Mouse (Mus musculus): Measurements from ENCODE around the gene Tomm40l.
A peak's percentile ranks its signal among the peaks of the same experiment; 100 is the strongest.
"Not testable (repeated sequence)": the region's sequence is repeated elsewhere in the genome, so short reads cannot be mapped to it uniquely, and the experiment has no call there.

The Tomm40l gene

DNA sequence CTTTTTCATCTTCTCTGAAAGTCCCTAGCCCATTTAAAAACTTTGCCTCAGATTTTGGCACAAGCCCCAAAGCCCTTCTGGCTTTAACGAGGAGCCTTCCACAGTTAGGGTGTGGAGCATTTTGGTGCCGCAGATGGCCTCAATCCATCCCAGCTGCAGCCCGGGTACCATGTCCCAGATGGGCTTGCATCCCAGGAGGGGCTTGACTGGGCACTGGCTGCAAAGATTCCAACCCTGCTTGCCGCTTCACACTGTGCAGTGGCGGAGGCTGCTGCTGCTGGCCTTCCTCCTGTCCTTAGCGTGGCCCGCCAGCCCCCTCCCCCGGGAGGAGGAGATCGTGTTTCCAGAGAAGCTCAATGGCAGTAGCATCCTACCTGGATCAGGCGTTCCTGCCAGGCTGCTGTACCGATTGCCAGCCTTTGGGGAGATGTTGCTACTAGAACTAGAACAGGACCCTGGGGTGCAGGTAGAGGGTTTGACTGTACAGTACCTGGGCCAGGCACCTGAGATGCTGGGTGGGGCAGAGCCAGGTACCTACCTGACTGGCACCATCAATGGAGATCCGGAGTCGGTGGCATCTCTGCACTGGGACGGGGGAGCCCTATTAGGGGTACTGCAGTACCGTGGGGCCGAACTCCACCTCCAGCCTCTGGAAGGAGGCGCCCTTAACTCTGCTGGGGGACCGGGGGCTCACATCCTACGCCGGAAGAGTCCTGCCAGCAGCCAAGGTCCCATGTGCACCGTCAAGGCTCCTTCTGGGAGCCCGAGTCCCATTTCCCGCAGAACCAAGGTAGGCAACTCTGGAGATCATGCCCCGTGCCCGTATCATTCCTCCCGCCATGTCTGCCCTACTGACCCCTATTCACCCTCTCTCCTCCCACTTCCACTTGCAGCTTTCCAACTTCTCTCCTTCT, 28.6 kb upstream of the Tomm40l start, which contains the start of gene Ndufs2:
Ndufs2 (minus strand) TSS at position 709 of the 914 bp plus-strand sequence.
- DNase-seq (ENCODE audit: low spot score): peak; percentile 55

DNA sequence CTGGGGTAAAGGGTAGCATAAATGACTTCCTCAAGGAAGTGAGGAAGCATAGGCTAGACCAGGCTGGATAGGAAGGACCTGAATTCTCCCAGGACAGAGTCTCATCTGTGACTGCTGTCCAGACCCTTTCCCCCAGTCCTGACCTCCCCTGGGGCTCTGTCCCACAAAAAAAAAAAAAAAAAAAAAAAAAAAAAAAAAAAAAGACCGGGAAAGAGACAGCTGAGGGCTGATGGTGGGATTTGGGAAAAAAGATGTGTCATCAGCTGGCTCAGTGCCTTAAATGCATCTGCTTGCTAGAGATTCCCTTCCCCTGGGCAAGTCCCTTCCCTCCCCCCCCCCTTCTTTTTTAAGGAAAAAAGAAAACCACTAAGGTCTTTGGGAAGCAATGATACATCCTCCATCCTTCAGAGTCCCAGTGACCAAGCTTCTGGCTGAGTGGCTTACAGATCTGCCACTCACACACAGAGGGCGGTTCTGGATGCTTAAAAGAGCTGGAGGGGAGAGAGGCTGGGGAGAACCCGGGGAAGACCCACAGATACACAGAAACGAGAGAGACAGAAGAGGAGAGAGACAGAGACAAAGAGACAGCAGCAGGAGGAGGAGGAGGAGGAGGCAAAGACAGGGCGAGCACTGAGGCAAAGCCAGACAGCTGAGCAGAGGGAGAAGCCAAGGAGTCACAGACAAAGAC, 27.7 kb upstream of the Tomm40l start, which contains the start of gene Adamts4:
Adamts4 (plus strand) TSS at position 509 of the 688 bp plus-strand sequence.
- DNase-seq (ENCODE audit: low spot score): peak; percentile 79

DNA sequence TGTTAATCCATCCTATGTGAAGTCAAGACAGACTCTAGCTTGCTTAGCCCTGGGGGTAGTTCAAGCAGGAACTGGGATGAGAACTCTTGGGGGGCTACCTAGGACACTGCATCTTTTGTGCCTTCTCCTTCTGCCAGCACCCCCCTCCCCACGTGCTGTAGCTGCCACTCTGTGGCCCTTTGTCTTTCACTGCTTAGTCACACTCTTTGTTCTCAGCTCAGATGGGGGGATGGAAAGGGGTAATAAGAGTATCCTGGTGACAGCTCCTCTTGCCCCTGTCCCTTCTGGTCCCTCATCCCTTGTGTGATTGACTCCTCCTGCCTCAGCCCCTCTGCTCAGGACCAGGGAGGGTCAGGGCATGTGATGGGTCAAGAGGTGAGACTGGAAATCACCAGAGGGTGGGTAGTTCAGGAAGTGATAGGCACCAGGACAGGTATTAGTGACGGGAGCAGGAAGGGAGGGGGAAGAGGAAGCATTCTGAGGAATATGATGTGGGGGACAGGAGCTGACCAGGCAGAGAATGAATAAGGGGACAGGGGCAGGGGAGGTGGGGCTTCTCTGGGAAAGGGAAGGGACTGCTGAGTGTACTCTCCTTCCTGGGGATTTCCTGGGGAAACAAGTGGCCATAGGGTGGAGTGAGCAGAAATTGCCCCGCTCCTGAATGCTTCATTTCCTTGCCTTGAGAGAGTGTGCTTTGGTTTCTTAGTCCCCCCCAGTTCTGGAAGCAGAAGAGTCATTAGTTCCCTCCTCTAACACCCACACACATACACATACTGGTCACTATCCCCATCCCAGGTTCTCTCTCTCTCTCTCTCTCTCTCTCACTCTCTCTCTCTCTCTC, 26.3 kb upstream of the Tomm40l start:
- peak; percentile 47 for DNase-seq (ENCODE audit: low spot score)

DNA sequence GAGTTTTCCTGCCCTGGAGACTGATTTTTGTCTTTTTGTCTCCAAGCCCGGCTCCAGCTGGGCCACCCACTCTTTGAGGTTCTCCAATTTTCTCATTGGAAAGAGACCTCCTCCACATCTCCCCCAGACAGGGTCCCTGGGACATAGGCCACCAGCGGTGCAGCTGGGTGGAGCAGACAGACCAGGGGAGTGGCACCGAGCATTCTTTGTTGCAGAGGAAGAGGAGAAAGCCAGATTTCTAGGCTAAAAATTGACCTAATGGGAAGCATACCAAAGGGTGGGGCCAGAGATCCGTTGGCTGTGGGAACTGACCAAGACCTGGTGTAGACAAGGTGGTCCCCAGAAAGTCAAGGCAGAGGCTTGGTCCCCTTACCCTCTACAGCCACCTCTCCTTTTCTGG, 25.6 kb upstream of the Tomm40l start:
- no peak for DNase-seq (ENCODE audit: low spot score)

DNA sequence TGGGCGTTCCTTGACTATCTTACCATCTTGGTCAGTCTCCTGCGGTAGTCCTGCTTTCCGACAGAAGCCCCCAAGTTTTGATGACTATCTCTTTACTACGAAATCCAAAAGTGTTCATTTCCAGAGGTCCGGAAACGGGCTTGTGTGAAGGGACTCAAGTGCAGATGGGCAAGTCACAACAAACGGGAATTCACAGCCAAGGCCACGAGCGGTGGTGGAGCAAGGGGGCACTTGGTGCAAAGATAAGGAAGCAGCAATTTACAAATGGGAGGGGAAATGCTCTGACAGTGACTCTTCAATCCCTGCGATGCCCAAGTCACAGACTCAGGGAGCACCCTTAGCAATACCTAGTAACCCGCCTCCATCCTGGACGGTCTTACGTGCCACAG, 25.1 kb upstream of the Tomm40l start:
- DNase-seq (ENCODE audit: low spot score): no peak

DNA sequence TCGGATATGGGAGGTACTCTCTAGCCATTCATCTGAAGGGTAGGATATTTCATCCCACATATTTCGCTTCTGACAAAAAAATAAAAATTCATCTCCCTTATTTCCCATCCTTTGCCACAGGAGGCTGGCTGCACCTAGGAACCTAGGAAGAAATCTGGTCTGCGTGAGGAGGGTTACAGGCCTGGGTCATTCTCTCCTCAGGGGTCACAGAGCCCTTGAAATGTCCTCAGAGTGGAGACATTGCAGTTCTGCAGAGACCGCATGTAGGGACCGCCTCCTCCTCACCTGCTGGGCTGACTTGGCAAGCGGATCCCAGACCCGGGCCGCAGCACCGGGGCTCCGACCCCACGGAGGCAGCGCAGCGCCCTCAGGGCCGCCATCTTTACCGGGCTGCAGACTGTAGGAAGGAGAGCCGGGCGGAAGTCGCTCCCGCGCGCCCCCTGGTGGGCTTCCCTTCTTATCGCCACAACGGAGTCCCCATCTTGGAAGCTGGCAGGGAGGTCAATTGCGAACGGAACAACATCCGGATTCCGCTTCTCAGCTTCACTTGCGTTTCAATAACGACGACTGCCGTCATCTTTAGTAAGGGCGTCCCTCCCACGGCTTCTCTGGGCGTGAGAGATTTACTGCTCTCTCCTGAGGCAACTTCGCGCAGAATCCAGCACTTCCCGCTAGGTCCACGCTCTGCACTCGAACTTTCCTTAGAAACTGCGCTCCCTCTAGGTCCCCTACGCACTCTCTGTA, 24.6 kb upstream of the Tomm40l start:
- DNase-seq (ENCODE audit: low spot score): peak; percentile 99

DNA sequence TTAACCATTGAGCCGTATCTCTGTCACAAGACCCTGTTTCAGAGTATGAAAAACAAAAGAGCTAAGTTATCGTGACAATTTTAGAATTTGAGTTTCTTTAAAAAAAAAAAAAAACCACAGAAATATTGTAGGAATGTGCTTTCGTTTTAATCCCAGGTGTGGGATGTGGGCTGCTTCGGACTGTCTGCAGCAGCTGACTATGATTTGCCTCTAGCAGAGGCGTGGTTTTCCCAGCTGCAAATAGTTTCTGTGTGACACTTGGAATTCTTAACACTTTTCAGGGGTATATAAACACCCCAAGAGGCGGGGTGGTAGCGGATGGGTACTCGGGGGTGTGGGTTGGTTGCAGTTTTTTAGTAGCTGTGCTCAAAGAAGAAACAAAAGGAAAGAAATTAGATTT, 23.0 kb upstream of the Tomm40l start:
- DNase-seq (ENCODE audit: low spot score): no peak

DNA sequence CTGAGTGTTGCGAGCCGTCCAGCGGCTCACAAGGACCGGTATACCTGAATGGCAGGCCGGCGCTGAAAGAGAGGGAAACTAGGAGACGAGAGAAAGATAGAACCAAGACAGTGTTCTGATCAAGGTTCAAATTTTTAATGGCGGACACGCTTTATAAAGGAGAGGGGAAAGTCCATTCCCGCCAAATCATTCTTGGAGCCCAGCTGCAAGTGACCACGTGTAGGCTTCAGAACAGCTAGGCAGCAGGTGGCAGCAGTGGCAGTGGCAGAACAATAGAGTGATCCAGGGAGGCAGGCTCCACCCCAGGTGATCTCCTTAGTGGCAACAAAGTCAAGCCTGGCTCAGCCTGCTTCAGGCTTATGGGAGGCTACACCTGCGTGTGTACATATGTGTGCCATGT, 19.6 kb upstream of the Tomm40l start:
- DNase-seq (ENCODE audit: low spot score): not testable (repeated sequence)

DNA sequence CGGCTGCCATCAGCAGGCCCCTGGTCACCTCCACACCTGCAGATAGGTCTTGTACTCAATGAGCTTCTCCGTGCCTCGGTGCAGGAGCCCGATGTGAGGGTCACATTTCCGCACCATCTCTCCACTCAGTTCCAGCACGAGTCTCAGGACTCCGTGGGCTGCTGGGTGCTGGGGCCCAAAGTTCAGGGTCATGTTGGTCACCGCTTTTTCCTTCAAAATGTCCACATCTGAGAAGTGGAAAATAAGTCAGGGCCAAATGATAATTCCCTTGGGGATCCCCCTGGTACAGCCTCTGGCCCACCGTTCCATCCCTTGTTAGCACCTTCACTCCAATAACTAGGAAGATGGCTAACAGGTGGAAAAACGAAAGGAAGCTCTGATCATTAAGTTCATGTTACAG, 18.6 kb upstream of the Tomm40l start:
- no peak for DNase-seq (ENCODE audit: low spot score)

DNA sequence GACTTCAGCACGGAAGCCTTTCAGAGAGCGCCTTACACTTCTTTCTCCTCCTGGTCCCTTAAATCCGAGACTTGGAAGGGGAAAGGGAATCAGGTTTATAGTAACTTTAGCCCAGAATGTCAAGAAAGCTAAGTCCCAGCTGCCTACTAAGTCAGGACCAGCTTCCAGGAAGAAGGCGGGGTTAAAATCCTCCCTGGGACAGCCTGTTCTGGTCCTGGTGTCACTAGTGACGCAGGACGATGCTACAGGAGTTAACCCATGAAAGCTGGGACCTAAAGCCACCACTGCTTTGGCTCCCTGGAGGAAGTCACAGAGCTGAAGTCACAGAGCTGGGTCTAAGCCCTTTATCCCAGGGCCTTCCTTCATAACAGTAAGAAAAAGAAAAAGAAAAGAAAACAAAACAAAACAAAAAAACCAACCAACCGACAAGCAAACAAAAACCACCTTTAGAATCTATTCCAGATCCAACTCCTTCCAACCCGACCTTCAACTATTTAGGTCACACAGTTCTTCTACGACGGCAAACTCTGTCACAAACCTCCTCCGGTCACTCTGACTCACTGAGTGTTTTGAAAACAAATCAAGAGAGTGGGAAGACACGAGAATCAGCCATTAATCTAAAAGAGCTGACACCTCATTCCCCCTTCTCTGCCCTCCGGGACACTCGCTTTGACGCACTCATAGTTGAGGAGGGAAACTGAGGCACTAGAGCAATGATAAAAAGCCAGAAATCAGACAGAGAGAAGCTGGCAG, 17.9 kb upstream of the Tomm40l start:
- no peak for DNase-seq (ENCODE audit: low spot score)

DNA sequence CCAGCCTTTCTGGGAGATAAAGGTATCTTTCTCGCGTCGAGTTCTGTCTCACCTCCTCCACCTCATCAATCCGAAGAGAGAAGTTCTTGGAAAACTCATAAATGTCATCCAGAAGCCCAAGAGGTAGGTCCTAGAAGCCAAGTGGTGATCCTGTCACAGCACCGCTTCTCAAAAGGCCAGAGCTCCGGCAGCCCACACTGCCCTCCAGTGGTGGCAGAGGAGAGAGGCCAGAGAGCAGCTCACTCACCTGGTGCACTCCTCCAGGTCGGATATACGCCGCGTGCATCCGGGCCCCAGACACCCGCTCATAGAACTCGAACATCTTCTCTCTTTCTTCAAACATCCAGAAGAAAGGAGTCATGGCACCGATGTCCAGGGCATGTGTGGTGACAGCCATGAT, 16.1 kb upstream of the Tomm40l start:
- DNase-seq (ENCODE audit: low spot score): peak; percentile 76

DNA sequence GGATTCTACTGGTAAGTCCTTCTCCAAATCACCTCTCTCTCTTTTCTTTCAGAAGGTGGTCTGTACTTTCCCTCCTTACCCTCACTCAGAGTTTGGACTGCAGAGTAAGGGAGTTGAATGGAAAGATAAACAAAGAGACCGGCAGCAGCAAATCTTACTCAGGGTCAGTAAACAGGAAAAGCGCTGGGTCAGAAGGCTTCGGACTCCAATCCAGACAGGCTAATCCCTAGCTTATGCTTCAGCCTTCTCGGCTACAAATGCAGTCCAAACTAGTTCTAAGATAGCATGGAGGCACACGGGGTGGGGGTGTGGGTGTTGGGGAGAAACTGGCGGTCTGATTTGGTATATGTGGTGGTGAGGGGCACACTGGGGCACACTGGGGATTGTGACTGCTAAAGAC, 15.1 kb upstream of the Tomm40l start:
- DNase-seq (ENCODE audit: low spot score): no peak

DNA sequence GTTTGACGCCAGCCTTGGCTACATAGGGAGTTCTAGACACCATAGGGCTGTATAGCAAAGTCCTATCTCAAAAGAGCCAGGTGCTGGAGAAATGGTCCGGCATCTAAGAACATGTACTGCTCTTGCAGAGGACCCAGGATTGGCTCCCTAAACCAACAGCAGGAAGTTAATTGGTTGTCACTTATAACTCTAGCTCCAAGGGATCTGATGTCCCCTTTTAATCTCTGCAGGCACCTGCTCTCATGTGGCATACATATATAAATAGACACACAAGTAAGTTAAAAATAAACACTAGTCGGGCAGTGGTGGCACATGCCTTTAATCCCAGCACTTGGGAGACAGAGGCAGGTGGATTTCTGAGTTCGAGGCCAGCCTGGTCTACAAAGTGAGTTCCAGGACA, 13.5 kb upstream of the Tomm40l start:
- DNase-seq (ENCODE audit: low spot score): no peak

DNA sequence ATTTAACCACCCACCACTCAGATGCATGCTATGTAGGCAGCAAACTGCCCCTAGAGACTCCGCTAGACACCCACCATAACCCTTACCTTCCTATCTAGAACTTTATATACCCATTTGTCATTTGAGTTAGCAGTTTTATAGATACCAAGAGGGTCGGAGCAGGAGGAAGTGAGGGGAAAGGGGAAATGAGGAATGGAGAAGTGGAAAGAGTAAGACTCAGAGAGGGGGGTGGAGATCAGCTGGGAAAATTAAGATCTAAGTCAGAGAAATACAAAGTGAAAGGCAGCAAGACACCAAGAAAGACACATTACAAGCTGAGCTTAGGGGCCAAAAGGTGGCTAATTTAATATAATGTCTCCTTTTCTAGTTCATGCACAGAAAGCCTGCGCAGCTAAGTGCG, 12.2 kb upstream of the Tomm40l start:
- no peak for DNase-seq (ENCODE audit: low spot score)

DNA sequence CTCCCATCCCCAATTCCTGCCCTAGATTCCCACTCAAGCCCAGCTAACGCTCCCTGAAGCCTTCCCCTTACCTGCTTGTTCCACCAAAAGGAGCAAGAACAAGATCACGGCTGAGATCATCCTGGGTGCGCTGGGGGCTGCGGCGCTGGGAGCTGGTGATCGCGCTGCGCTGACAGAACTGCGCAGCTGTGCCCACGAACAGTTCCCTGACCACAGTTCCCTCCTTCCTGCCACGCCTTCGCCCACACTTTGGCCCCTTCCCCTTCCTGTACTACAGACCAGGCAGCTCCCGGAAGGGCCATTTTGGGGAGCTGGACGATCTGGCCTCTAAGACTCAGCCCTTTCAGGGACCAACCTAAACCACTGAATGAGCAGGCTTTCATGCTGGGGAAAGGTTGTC, 11.8 kb upstream of the Tomm40l start, which contains the start of gene Fcer1g:
Fcer1g (minus strand) TSS at position 240 of the 400 bp plus-strand sequence.
- DNase-seq (ENCODE audit: low spot score): no peak

DNA sequence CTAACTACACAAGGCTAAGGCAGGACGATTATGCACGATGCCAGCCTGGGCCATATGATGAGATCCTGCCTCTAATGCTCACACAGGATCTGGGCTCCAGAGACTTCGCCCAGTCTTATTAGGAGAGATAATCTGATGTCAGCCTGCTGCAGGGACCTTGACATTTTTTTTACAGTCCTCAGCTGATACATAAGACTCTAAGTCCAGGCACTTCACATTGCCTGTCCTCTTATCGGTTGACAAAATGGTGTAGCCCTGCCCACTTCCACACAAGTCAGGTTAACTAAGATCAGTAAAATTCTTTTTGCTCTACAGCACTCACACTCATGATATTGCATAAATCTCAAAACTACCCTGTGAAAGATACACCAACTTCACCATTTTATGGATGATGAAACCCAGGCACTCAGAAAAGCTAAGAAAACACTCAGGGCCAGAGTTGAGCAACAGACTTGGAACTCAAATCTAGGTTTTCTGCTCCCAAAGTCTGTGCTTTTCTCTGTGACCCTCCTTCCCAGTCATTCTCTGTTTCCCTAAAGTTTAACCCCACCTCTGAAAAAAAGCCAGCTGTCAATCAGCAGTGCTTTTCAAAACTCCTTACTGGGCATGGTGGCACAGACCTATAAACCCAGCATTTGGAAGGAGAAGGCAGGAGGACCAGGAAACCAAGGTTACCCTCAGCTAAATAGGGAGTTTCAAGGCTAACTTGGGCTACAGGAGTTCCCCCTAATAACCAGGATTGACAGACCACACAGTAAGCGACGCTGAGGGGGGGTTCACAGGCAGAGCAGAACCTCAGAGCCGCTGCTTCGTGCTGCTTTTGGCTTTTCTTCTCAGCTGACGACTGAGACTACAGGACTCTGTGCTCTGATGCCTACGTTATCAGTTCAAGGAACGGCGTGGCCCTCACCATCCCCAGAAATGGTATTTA, 10.8 kb upstream of the Tomm40l start:
- DNase-seq (ENCODE audit: low spot score): no peak

DNA sequence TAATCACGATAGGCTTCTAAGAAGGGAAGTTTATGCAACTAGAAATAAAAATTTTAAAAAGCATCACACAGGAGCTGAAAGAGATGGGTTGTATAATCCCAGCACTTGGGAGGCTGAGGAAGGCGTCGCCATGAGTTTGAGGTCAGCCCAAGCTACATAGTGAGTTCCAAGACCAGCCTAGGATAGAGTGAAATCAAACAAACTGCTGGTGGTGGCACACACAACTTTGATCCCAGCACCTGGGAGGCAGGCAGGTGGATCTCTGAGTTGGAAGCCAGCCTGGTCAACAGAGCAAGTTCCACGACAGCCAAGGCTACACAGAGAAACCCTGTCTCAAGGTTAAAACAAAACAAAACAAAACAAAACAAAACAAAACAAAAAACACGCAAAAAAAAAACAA, 10.0 kb upstream of the Tomm40l start:
- no peak for DNase-seq (ENCODE audit: low spot score)

DNA sequence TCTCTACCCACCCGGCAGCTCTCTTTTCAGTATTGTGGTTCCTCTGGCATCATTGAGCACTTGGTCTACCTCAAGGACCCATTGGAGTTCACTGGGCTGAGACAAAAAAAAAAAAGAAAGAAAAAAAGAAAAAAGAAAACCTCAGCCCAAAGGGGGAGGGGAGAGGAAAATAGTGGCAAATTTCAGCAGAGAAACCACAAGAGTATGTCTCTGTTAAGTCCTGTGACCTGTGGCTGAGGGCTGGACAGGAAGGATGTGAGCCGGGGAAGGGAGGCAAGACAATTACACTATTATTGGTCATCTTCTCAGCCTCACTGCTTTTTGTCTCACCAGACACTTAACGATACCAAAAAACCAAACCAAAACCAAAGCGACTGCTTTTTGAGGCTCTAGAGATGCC, 9.5 kb upstream of the Tomm40l start:
- DNase-seq (ENCODE audit: low spot score): no peak

DNA sequence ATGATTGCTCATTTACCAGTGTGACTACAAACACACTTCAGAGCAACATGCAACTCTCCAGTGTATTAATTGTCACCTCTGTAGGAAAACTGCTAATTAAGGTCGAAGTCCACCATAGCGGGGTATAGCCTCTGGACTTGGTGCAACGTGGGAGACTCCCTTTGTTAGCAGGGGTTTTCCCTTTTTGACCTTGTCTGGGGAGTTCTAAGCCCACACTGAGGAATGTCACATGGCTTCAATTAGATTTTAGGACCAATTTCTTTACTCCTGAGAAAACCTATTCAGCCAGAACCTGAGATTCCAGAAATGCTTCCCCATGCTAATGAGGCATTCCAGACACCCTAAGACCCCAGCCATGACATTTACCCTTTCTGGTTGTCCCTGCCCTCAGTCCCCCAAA, 7.9 kb upstream of the Tomm40l start:
- DNase-seq (ENCODE audit: low spot score): peak; percentile 46

DNA sequence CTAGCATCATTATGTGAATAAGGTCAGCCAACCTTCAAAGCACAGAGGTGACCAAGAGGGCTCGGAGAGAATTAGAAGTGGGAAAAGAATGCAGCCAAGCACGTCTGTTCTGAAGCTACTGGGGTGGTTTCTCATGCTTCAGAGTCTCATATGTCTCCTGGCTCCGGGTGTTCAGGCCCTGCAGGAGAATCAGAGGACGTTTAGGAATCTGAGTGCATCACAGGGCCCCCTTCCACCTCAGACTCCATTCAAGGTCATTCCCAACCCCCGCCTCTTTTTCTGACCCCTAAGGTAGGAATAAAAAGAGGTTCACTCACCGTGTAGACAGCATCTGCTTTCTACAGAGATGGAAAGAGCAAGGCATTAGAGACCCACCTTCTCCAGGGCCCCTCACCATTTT, 7.4 kb upstream of the Tomm40l start:
- DNase-seq (ENCODE audit: low spot score): peak; percentile 9
